Mouse (Mus musculus): ENCODE results near the gene Dcp1a. TPM values are rescaled to one million over a fixed set of nuclear protein-coding genes. Genes with fewer than 3 reads are reported as not detected.

The Dcp1a gene
- polyA plus RNA-seq (2014; fragmentation: Illumina TruSeq; extraction: RNeasy Lipid Tissue Mini Kit (QIAGEN cat#74804); ENCODE audit: low replicate concordance) = 10.1 TPM

GRCm38 (mm10) chr14:30479361-30479948 lies at the start of gene Dcp1a:
Dcp1a (plus strand) TSS chr14:30479535.

GRCm38 (mm10) chr14:30491342-30491741 lies 12.0 kb downstream of the Dcp1a start, which contains the start of gene Cacna1d:
Cacna1d (minus strand) TSS chr14:30491455.

GRCm38 (mm10) chr14:30548131-30548720 lies 68.9 kb downstream of the Dcp1a start, which contains the start of gene Tkt:
Tkt (plus strand) TSS chr14:30548359.

Other genes with a start within 250 kb of the Dcp1a start
- 2.1 TPM for gene Cacna1d, start 11.9 kb downstream of the Dcp1a start, polyA plus RNA-seq (2014; fragmentation: Illumina TruSeq; extraction: RNeasy Lipid Tissue Mini Kit (QIAGEN cat#74804); ENCODE audit: low replicate concordance)
- 1.6 TPM for gene Tkt, start 68.8 kb downstream of the Dcp1a start, polyA plus RNA-seq (2014; fragmentation: Illumina TruSeq; extraction: RNeasy Lipid Tissue Mini Kit (QIAGEN cat#74804); ENCODE audit: low replicate concordance)
- 62.1 TPM for gene Prkcd, start 146.7 kb downstream of the Dcp1a start, polyA plus RNA-seq (2014; fragmentation: Illumina TruSeq; extraction: RNeasy Lipid Tissue Mini Kit (QIAGEN cat#74804); ENCODE audit: low replicate concordance)
- gene Rft1, start 174.8 kb downstream of the Dcp1a start, polyA plus RNA-seq (2014; fragmentation: Illumina TruSeq; extraction: RNeasy Lipid Tissue Mini Kit (QIAGEN cat#74804); ENCODE audit: low replicate concordance) = 6.7 TPM
- 7.6 TPM for gene Sfmbt1, start 235.3 kb downstream of the Dcp1a start, polyA plus RNA-seq (2014; fragmentation: Illumina TruSeq; extraction: RNeasy Lipid Tissue Mini Kit (QIAGEN cat#74804); ENCODE audit: low replicate concordance)